Mouse (Mus musculus) spleen, postnatal 4 days (tissue): Measurements from ENCODE around the gene Spred2.
"Not testable (repeated sequence)": the region's sequence is repeated elsewhere in the genome, so short reads cannot be mapped to it uniquely, and the experiment has no call there.

Source experiments
- DNase-seq, 2 experiments: peaks; one replicate each; pipeline ENCODE4 v3.0.0; 2022; ENCODE audit warnings: low spot score in 2 of 2

Gene Spred2

DNA sequence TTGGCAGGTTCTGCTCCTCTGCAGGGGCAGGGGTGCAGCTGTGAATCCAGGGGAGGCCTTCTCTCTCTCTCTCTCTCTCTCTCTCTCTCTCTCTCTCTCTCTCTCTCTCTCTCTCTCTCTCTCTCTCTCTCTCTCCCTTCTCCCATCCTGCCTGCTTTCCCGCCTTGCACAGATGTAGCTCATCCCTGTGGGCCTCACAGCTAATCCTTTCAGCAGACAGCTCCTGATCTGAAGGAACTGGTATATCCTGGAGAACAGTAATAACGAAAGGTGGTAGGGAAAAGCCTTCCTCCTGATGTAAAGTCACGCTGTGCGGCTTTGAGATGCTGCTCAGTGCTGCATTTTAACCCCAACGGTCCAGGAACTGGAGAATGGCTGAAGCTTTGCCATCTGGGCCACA is 130.4 kb downstream of the Spred2 start:
- no peak for DNase-seq

DNA sequence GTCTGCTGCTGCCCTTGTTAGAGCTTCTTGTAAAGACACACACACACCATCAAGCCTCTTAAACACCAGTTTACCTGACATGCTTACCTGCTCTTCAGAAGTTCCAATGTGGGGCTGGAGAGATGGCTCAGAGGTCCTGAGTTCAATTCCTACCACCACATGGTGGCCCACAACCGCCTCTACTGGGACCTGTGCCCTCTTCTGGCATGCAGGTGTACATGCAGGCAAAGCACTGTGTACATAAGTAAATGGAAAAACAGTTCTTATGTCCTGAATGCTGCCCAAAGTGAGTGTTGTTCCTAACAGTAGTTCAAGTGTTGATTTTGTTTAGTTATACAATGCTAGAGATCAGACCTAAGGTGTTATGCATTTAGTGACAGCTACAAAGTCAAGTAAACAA is 132.0 kb downstream of the Spred2 start:
- DNase-seq = no peak

DNA sequence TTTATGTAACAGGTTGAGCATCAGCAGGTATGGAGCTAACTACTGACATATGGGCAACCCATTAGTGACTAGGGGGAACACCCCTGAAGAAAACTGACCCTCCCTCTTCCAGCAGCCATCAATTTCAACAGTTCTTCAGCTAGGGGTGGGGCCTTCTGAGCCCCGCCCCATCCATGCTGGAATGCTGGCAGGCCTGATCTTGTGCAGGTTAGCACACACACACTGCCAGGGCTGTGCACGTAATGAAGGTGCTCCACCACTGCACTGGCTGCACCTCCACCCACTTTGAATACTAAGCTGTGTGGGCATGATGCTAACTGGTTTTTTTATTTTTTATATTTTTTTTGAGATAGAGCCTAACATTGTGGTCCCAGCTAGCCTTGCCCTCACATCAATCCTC is 133.3 kb downstream of the Spred2 start:
- DNase-seq = no peak

DNA sequence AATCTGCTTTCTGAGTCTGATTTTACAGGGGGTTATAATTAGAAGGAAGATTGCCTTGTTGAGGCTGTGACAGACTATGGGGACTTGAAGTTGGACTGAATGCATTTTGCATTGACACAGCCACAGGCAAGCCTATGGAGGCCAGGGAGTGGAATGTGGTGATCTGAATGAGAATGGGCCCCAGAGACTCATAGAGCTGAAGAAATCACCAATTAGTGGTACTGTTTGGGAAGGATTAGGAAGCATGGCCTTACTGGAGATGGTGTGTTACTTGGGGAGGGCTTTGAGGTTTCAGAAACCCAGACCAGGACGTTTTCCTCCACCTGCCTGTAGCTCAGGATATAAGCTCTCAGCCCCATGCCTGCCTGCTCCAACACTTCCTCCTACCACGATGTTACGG is 135.6 kb downstream of the Spred2 start:
- no peak for DNase-seq

DNA sequence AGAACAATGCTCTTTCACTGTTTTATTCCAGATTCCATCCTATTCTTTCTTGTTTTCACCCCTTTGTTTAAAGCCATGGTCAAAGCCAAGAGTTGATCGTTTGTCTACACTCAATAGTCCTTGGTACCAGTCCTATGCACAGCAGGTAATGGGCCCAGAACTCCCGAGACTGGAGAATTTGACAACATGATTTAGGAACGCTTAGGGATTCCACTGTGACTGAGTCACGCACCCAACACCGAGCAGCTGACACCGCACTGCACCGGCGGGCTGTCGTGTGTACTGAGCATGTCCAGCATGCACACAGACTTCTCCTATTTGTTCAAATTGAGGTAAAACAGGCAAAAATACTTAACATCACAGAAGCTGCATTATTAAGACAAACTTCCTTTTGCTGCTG is 138.6 kb downstream of the Spred2 start:
- DNase-seq = not testable (repeated sequence)

DNA sequence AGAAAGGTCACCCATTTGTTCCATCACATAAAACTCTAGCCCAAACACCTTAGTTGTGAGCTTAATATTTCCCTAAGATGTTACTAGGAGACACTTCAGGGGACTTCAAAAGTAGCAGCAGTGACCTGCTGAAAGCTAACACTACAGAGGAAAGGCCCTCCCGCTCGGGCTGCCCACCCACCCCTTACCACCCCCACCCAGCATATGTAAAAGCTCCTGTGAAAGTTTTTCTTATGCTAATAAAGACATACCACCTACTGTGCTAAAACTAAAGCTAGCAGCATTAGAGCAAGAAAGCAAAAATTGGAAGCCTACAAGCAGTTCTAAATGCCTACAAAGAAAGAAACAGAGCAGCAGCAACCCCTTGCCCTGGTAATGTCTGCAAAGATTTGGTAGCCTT is 139.9 kb downstream of the Spred2 start:
- not testable (repeated sequence) for DNase-seq

DNA sequence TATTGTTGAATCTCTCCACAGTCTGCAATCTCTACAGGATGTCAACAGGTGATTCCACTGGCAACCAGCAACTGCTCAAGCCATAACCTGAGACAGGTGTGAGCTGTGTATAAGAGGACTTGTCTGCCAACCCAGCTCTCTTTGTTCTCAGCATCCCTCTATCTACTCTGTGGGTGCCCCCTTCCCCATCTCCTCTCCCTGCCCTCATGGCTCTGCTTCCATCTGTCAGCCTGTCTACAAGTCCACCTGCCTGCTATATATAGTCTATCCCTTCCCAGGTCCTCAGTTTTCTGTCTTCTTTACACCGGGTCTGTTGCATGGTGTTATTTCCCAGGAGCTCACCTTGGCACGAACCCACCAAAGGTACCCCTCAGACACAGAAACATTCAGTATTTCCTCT is 140.8 kb downstream of the Spred2 start:
- DNase-seq = no peak

DNA sequence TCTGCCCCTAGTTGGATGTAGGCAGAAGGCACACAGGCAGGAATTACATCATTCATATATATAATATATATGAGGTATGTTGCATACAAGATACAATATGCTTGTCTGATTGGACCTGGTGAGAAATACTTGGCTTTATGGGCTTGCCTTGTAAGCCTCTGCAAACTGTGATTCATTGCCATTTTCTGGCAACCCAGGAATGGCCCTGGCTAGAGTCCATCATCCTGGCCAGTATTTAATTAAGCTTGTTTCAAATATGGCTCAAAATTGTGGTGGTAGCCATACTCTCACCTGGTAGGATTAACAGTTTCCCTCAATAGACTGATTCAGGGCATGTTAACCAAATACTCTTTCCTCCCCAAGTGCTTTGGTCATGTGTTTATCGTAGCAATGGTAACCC is 141.9 kb downstream of the Spred2 start:
- no peak for DNase-seq

DNA sequence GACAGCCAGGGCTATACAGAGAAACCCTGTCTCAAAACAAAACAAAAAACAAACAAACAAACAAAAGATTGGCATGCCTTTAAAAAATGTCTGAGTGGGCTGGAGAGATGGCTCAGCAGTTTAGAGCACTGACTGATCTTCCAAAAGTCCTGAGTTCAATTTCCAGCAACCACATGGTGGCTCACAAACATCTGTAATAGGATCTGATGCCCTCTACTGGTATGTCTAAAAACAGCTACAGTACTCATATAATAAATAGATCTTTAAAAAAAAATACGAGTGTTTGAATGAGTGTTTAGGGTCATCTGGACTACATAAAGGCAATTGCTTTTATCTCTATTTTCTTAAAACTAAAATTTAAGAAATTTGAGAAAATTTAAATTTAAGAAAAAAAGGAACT is 143.3 kb downstream of the Spred2 start:
- no peak for DNase-seq

DNA sequence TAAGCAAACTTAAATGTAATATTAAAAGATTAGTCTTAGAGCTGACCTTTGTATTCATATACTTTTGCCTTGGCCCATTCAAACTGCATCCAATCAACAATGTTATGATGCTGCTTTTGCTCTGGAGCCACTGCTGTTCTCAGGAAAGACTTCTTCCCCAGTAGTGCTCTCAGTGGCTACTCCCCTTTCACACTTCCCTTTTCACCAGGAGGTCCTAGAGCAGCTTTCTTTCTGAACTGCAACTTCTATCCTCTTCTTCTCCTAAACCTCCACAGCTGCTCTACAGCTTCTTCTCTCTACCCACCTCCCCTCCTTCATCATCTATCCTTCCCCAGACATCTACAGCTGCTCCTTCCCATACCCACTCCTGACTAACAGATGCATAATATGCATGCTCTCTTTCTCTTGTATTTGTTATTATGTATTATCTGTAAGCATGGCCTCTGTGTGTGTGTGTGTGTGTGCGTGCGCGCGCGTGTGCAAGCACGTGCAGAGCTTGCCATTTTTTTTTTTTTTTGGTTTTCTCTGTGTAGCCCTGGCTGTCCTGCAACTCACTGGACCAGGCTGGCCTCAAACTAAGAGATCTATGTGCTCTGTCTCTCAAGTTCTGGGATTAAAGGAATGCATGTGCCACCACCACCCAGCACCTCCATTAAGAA is 144.3 kb downstream of the Spred2 start:
- no peak for DNase-seq

DNA sequence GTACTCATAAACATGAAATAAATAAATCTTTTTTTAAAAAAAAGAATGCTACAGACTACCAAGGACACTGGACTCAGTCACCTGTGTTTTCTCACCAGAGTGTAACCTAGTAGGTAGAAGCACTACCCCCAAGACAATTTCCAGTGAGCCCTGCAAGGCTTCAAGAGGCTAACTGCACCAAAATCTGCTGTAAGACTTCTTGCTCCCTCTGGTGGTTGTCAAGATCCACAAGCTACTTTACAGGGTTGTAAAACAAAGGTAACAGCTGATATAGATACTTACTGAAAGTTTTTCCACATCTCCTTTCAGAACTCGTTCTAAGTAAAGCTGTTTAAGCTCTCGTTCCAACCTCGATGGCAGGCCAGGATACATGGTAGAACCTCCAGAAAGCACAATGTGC is 148.0 kb downstream of the Spred2 start:
- no peak for DNase-seq

DNA sequence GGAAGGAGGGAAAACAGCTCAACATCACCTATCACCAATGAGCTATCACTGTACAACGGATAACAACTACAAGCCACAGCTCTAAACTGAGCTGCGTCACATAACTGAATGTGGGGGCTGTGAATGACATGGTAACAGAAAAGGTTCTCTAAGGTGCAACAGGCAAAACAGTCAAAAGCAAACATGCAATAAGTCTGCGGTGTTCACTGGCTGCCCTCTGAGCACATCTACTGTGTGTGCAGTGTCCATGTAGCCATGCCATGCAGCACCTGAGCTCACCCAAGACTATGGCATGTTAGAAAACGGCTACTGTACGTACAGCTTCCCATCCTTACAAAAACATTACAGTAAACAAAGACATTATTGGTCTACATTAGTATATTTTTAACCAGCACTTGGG is 148.7 kb downstream of the Spred2 start:
- DNase-seq = no peak
